Mouse (Mus musculus) forebrain, embryonic 15.5 days (tissue): ENCODE results near the gene Il1rn. TPM values are rescaled to one million over a fixed set of nuclear protein-coding genes. Genes with fewer than 3 reads are reported as not detected.
A peak's percentile ranks its signal among the peaks of the same experiment; 100 is the strongest.

Experiments used
- ATAC-seq: fragments of 200-750 bp; cut with Nextera tagmentation; replicated peaks from 2 replicates; pipeline ENCODE4 v1.8.0; 2017; ENCODE audit warnings: mild to moderate bottlenecking, moderate TSS enrichment, moderate library complexity
- H3K27ac ChIP-seq: fragments of 300-500 bp; sonication (generic); replicated peaks from 2 replicates; pipeline ENCODE4 v1.5.1; 2015; ENCODE audit warnings: mild to moderate bottlenecking, inconsistent platforms
- H3K27me3 ChIP-seq: fragments of 300-500 bp; sonication (generic); 2 replicates; pipeline ENCODE4 v1.6.1; 2015; ENCODE audit warnings: inconsistent platforms
- H3K36me3 ChIP-seq: fragments of 300-500 bp; sonication (generic); 2 replicates; pipeline ENCODE4 v1.6.1; 2015; ENCODE audit warnings: mild to moderate bottlenecking, inconsistent platforms
- H3K4me1 ChIP-seq: fragments of 300-500 bp; sonication (generic); 2 replicates; pipeline ENCODE4 v1.6.1; 2015; ENCODE audit warnings: inconsistent platforms
- H3K4me2 ChIP-seq: fragments of 300-500 bp; sonication (generic); replicated peaks from 2 replicates; pipeline ENCODE4 v1.6.1; 2015; ENCODE audit warnings: mild to moderate bottlenecking, inconsistent platforms
- H3K4me3 ChIP-seq: fragments of 300-500 bp; sonication (generic); 2 replicates; pipeline ENCODE4 v1.5.1; 2015; ENCODE audit warnings: mild to moderate bottlenecking, inconsistent platforms
- H3K9ac ChIP-seq: fragments of 300-500 bp; sonication (generic); replicated peaks from 2 replicates; pipeline ENCODE4 v1.6.1; 2015; ENCODE audit warnings: mild to moderate bottlenecking, inconsistent platforms
- H3K9me3 ChIP-seq: fragments of 300-500 bp; sonication (generic); 2 replicates; pipeline ENCODE4 v1.6.1; 2016; ENCODE audit warnings: inconsistent platforms
- WGBS: fragments of 180-500 bp; shearing (Covaris S2); methylation state at CpG from one replicate; pipeline ENCODE4 v1.1.7; 2015; ENCODE audit warnings: mixed read lengths; 5-methylcytosine and 5-hydroxymethylcytosine counted together
- polyA plus RNA-seq: library from polyadenylated mRNA; unstranded; fragments of >200 nt; fragmentation: Nextera tagmentation; extraction: Ambion mirVana; gene quantifications from 2 replicates; pipeline ENCODE4 v1.2.1, GENCODE M21; 2015

The Il1rn gene
- polyA plus RNA-seq, 1 experiment from 2014 or later = 0.15 TPM

DNA sequence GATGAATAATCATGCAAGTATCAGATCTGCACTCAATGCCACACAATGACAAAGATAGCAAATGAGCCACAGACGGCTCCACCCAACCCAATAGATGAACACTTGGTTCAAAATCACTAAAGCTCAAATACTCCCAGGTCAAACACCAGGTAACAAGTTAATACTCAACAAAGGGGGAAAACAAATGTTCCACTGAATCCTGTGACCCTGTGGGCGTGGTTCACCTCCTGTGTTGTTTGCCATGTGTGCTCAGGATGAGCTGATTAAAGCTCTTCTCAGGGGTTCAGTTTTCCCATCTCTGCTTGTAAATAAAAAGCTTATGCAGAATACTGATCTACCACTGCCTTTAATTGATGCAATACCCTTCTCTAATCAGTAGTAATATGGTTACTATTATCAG, 14.5 kb downstream of the Il1rn start:
- no peak overlapping the region for H3K4me3 ChIP-seq
- H3K4me1 ChIP-seq = no peaks in the 10 kb centered on the region
- H3K36me3 ChIP-seq = no peaks in the 10 kb centered on the region
- ATAC-seq = no peak
- H3K9me3 ChIP-seq = no peaks in the 10 kb centered on the region
- 91% methylated on average over 2 of the region's 2 CpGs for WGBS
- no peaks in the 10 kb centered on the region for H3K27me3 ChIP-seq
- H3K9ac ChIP-seq = no peak overlapping the region
- no peak overlapping the region for H3K27ac ChIP-seq
- no peak overlapping the region for H3K4me2 ChIP-seq

DNA sequence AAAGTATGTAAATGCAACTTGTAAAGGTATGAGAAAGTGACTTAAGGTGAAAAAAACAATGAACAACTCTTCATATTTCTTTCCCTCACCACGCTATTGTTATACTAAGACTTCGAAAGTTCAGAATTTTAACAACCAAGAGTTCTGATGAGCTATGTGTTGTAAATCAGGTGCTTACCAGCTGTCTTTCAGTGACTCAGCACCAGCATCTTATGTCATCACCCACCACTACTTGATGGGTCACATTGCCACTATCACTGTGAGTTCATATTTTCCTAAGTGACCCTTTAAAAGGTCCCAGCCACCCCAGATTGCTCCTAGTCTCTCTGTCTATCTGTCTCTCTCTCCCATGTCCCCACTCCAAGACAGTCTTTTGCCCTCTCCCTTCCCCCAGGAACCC, 16.4 kb downstream of the Il1rn start:
- Histone ChIP-seq H3K9ac (no peak overlapping the region), H3K4me2 (no peak overlapping the region), H3K4me1 (no peaks in the 10 kb centered on the region), H3K27ac (no peak overlapping the region), H3K27me3 (no peaks in the 10 kb centered on the region), H3K4me3 (no peak overlapping the region), H3K9me3 (no peaks in the 10 kb centered on the region), H3K36me3 (no peaks in the 10 kb centered on the region)
- 91% methylated on average over 2 of the region's 2 CpGs for WGBS
- ATAC-seq = no peak

DNA sequence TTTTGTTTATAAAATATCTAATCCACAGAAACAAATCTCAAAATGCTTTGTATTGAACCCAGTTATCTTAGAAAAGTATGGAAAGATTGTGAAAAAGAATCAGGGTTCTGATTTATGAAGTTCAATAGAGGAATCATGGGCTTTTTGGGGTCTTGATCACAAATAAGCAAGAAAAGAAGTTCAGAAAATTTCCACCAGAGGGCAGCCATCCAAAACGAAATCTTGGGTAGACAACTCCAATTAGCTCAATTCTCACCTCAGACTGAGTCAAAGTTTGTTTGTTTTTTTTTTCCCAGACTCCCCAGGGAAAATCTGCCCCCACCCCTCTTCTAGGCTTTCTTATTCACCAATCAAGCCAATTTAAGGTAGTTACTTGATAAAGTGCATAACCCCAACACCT, 21.0 kb downstream of the Il1rn start:
- H3K36me3 ChIP-seq = no peaks in the 10 kb centered on the region
- no peak overlapping the region for H3K27ac ChIP-seq
- 19% methylated on average over 1 of the region's 1 CpGs for WGBS
- H3K4me1 ChIP-seq = no peaks in the 10 kb centered on the region
- H3K4me3 ChIP-seq = no peak overlapping the region
- H3K4me2 ChIP-seq = no peak overlapping the region
- no peak for ATAC-seq
- no peak overlapping the region for H3K9ac ChIP-seq
- H3K9me3 ChIP-seq = no peaks in the 10 kb centered on the region
- H3K27me3 ChIP-seq = no peaks in the 10 kb centered on the region

DNA sequence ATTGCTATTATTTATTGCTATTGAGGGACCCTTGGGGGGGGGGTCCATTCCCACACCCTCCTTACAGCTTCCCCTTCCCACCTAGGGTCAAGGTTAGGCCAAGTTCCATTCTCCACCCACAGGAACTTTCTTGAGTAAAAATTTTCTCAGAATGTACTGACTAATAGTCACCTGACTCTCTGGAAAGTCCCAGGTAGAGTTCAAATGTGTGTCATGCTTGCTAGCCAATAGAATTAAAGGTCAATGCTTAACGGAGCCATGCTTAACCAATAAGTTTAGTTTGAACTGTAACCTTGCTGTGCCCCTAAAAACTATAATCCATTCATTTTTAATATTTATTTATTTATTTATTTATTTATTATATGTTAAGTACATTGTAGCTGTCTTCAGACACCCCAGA, 22.7 kb downstream of the Il1rn start:
- no peaks in the 10 kb centered on the region for H3K27me3 ChIP-seq
- ATAC-seq = no peak

DNA sequence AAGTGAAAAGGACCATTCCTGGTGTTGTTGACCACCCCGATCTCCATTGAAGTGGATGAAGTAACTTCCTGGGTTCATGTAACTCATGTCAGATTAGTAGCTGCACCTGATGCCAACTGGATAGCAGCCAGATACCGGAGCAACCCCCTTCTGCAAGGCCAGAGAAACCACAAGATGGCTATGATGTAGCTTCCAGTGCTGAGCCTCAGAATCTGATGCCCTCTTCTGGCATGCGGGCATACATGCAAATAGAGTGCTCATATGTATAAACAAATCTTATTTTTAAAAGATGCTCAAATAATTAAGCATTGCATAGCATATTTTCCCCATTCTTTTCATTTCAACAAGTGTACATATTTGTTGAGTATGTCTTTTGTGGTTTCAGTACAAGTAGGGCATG, 27.2 kb downstream of the Il1rn start:
- WGBS = 79% methylated on average over 3 of the region's 3 CpGs
- no peak overlapping the region for H3K4me3 ChIP-seq
- peaks cover 4% of the 10 kb centered on the region for H3K4me1 ChIP-seq
- no peaks in the 10 kb centered on the region for H3K36me3 ChIP-seq
- no peaks in the 10 kb centered on the region for H3K27me3 ChIP-seq
- H3K9ac ChIP-seq = no peak overlapping the region
- no peak overlapping the region for H3K27ac ChIP-seq
- no peak for ATAC-seq
- H3K9me3 ChIP-seq = no peaks in the 10 kb centered on the region
- H3K4me2 ChIP-seq = no peak overlapping the region

More for the DNA sequence above, 22.7 kb downstream of the Il1rn start:
- H3K36me3 ChIP-seq = no peaks in the 10 kb centered on the region
- no peak overlapping the region for H3K27ac ChIP-seq
- no peak overlapping the region for H3K9ac ChIP-seq
- H3K9me3 ChIP-seq = no peaks in the 10 kb centered on the region
- H3K4me1 ChIP-seq = no peaks in the 10 kb centered on the region
- H3K4me2 ChIP-seq = no peak overlapping the region
- WGBS = 97% methylated on average over 1 of the region's 1 CpGs
- no peak overlapping the region for H3K4me3 ChIP-seq

DNA sequence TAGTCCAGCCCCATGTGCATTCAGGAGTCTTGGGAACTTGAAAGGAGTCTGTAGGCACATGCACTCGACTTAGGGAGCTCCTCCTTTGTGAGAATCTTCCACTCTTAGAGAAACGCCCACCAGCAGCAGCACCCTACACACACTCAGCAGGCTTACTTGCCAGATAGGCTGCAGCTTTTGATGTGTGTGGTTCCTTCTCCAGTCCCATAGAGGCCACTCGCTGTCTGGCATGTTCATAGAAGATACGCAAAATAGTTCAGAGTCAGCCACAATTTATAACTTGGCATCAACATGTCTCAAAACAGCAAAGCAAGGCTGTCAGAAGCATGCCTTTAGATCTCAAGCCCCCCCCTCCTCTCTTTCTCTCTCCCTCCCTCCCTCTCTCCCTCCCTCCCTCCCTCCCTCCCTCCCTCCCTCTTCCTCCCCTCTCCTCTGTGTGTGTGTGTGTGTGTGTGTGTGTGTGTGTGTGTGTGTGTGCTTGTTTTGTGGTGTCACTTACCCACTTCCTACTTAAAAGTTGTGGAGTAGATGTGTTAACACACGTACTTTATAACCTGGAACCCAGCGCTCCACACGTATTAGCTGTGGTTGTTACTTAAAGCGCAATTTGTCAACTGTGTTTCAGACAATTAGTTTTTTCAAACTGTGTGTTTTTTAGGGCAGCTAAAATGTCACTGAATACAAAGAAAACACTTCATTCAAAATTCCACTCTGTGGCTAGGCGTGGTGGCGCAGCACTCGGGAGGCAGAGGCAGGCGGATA, 29.7 kb downstream of the Il1rn start:
- Histone ChIP-seq H3K36me3 (no peaks in the 10 kb centered on the region), H3K9ac (no peak overlapping the region), H3K4me1 (peaks cover 4% of the 10 kb centered on the region), H3K27ac (no peak overlapping the region), H3K27me3 (no peaks in the 10 kb centered on the region), H3K4me3 (no peak overlapping the region), H3K4me2 (no peak overlapping the region), H3K9me3 (no peaks in the 10 kb centered on the region)
- 72% methylated on average over 12 of the region's 12 CpGs for WGBS
- ATAC-seq = no peak

DNA sequence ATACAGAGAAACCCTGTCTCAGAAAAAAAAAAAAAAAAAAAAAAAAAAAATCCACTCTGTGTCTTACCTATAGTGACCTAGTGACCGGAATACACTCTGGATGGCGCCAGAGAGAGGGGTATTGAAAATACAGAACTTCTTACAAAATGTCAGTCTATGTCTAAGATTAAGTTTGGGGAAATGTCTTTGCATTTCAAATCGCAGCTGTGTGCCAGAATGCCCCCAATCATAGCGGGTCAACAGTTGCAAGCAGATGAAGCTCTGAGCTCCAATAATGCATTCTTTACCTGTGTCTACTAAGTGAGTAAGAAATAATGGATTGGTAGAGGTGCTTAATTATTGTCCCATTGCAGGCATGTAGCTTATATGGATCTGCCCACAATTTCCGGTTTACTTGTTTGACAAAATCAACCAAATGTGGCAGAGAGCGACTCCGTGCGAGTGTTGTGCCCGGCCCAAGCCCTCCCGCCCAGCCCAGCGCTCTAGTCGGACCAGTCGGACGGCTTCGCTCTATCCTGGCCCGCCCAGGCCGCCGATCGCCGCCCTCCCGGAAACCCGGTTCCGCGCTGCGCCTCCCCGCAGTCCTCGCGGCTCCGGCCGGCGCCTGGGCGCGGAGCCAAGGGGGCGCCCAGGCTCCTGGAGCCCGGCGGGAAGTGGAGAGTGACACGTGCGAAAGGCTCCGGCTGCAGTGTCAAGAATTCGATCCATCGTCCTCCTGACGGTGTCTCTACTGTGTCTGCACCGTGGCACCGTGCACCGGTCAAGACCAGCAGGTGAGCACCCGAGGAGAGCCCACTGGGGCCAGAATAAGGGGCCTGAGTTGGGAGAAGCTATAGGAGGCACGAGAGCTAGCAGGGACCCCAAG, 30.6 kb downstream of the Il1rn start, which contains the start of gene Psd4:
Psd4 (plus strand) TSS at position 551 of the 865 bp plus-strand sequence.
- Histone ChIP-seq H3K4me2 (peak within 1 kb of the TSS; percentile 77), H3K27me3 (no peaks in the 10 kb centered on the region), H3K4me1 (peaks cover 4% of the 10 kb centered on the region), H3K4me3 (peak within 1 kb of the TSS; percentile 42), H3K36me3 (no peaks in the 10 kb centered on the region), H3K27ac (no peak within 1 kb of the TSS), H3K9ac (peak within 1 kb of the TSS; percentile 35), H3K9me3 (no peaks in the 10 kb centered on the region)
- ATAC-seq = peak; percentile 90
- 5% methylated on average over 46 of the region's 47 CpGs for WGBS

DNA sequence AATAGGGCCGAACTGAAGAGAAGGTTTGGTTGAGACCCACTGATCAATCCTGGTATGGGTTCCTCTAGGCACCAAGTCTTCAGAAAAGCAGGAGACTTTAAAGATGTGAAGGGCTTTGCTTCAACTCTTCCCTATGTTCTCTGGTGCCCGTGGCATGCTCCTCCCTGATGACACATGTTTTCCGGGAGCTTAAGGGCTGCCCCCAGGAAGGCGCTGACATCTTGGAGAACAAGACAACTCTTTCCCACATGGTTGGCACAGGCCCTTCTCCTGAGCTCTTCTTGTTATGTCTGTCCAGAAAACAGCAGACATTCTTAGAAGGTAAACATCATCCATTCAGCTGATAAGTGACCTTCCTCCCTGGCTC, 31.2 kb downstream of the Il1rn start:
- WGBS = 72% methylated on average over 4 of the region's 4 CpGs
- no peak for ATAC-seq
- H3K9ac ChIP-seq = 0 out of 2 replicates have a peak overlapping the region, but pooled peaks have one; percentile 35
- no peaks in the 10 kb centered on the region for H3K36me3 ChIP-seq
- H3K27me3 ChIP-seq = no peaks in the 10 kb centered on the region
- H3K27ac ChIP-seq = no peak overlapping the region
- H3K4me2 ChIP-seq = peak overlapping the region; percentile 77
- H3K4me3 ChIP-seq = peak overlapping the region; percentile 42; the same call in 1 of the 2 replicates
- H3K9me3 ChIP-seq = no peaks in the 10 kb centered on the region
- peaks cover 4% of the 10 kb centered on the region for H3K4me1 ChIP-seq

DNA sequence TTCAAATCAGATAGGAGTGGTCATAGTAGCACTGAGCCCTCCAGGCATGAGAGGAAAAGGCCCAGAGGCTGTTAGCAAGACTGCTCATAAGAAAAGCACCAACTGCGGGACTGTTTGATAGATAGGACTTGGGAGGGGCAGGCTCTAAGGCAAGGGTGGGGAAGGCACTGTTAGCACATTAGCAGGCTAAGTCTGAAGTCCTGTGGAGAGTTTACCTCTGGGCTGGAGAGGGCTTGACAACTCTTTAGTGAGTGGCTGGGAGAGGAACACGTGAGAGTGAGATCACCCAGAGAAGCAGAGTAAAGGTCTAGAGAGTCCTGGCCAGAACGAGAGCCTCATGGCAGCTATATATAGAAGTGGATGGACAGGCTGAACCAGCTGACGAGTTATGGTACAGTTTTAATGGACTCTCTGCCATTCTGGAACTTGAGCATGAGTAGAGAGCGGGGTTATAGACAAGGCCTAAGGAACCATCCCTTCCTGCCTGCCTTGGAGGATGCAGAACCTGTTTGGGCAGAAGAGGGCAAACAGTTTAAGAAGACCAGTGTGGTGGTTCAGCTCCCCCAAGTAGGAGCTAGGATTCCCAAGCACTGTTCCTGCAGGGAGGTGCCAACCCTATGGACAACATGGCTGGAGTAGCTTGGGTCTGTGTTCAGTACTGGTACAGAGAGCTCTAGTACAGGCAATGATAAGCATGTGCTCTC, 42.2 kb downstream of the Il1rn start:
- Histone ChIP-seq H3K36me3 (no peaks in the 10 kb centered on the region), H3K4me3 (no peak overlapping the region), H3K27ac (no peak overlapping the region), H3K9ac (no peak overlapping the region), H3K4me1 (no peaks in the 10 kb centered on the region), H3K9me3 (no peaks in the 10 kb centered on the region), H3K27me3 (no peaks in the 10 kb centered on the region), H3K4me2 (no peak overlapping the region)
- no peak for ATAC-seq
- WGBS = 88% methylated on average over 5 of the region's 5 CpGs

DNA sequence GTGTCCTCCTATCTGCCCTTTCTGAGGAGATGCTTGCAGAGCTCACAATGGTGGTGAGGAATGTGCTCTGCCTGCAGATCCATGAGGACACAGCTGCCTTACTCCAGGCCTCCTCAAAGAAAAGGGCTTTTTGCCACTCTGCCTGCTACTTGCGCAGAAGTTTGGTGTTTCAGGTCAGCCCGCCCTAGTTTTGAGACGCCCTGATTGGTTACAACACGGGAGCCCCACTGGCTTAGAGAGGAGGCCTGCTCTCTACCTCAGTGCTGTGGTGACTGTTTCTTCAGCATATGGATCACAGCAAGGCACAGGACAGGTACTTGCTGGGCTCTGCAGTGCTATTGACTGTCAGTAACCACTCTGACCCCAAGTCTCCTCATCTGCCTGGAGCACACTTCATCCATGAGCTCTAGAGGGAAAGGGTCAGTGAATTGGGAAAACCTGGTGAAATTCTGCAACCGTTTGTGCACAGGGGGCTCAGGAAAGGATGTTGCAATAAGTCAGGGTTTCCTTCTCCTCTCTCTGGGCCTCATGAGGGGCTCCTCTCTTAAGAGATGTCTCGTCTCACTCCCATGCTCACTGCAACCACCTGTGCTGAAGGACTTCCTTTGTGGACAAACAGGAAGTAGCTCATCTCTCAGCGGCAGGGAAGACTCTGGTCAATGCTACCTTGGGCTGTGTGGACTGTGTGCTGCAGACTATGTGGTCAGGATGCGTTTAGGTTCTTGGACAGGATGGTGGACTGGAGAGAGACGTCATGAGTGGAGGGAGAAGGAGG, 46.0 kb downstream of the Il1rn start:
- no peaks in the 10 kb centered on the region for H3K27me3 ChIP-seq
- H3K9me3 ChIP-seq = no peaks in the 10 kb centered on the region
- ATAC-seq = no peak
- no peak overlapping the region for H3K9ac ChIP-seq
- no peaks in the 10 kb centered on the region for H3K36me3 ChIP-seq
- 79% methylated on average over 9 of the region's 9 CpGs for whole genome bisulfite sequencing
- H3K27ac ChIP-seq = no peak overlapping the region
- no peaks in the 10 kb centered on the region for H3K4me1 ChIP-seq
- no peak overlapping the region for H3K4me3 ChIP-seq
- no peak overlapping the region for H3K4me2 ChIP-seq

DNA sequence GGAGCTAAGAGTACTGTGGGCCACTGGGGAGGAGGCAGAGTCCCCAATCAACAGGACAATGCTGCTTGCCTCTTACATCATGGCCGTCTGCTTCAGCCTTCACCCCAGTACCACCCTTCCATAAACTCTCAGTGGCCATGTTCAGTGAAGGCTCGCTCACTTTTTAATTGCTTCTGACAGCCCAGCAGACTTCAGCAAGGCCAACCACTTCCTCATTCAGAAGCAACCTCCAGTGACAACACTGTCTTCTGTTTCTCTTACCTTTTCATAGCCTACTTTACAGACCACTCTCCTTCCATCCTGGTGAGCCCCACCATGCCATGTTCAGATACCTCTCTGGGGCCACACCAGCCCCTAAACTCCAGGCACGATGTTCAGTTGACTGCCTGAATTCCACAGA, 47.0 kb downstream of the Il1rn start:
- Histone ChIP-seq H3K27me3 (no peaks in the 10 kb centered on the region), H3K9me3 (no peaks in the 10 kb centered on the region), H3K4me2 (no peak overlapping the region), H3K36me3 (no peaks in the 10 kb centered on the region), H3K27ac (no peak overlapping the region), H3K4me1 (no peaks in the 10 kb centered on the region), H3K4me3 (no peak overlapping the region), H3K9ac (no peak overlapping the region)
- no peak for ATAC-seq
- WGBS = 91% methylated on average over 3 of the region's 3 CpGs
